Mouse (Mus musculus): ENCODE results near the gene Ice1.

The Ice1 gene

GRCm38 (mm10) chr13:70639639-70640038 is 2.2 kb upstream of the Ice1 start:
- DNase-seq (ENCODE audit: low read depth, low spot score), result no peak

DNA sequence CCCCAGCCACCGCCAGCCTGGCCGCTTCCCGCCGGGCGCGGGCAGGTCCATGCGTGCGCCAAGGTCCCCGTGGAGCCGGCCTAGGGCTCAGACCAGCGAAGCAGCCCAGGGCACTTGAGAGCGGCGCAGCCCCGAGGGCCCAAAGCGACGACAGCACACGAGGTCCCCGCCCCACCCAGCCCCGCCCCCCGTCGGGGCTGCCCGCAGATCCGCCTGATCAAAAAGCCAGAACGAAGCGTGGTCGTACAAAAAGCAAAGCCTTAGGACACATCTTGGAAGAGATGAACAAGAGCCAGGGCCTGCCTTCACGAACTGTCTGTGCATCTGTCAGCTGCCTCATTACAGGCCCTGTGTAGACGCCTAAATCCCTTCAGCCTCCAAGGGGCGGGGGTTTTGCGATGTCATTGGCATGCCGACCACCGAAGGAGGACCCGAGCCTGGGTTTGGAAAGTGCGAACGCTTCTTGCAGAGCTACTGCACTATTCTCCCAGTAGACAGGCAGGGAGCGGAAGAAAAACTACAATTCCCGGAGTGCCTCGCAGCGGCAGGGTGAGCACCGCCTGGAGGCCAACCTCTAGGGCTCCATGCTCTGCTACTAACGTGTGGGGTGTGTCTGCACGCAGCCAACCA is 343 bp upstream of the Ice1 start:
- DNase-seq (ENCODE audit: low read depth, low spot score), result peak; percentile 96

- no peak for DNase-seq (ENCODE audit: low read depth, low spot score)
Observed at GRCm38 (mm10) chr13:70636706-70637105, 728 bp downstream of the Ice1 start.

DNA sequence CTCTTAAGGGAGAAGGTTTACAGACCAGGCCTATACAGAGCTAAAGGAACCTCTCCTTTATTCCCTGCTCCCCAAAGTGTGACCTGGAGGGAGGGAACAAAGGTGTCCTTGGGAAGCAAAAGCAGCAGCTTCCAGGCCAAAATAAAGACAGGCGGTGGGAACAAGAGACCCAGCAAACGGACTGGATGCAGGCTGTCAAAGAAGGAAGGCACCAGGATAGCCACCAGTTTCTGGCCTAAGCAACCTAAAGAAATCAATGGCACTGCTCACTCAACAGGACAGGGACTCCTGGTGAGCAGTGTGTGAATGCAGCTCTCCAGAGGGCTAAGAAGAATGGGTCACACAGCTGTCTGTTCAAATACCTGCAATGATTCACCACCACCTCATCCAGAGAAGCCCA is 1.8 kb downstream of the Ice1 start:
- no peak for DNase-seq (ENCODE audit: low read depth, low spot score)

DNA sequence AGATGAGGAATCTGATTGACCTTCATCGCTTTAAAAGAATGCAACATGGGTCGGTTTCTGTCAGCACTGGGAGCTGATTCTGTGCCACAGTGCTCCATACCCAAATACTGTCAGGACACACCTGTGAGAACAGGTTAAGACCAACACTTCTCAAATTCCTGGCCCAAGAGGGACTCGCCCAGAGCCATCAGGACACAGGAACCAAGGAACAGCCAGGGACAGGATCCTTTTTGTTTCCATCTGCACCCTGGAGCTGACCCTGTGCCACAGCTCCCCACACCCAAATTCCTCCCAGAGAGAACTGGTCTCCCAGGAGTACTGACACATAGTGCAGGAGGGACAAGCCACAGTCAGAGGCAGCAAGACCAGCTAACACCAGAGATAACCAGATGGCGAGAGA is 11.0 kb downstream of the Ice1 start:
- DNase-seq (ENCODE audit: low read depth, low spot score), result no peak

- DNase-seq (ENCODE audit: low read depth, low spot score), result no peak
Observed at GRCm38 (mm10) chr13:70625665-70626064, 11.8 kb downstream of the Ice1 start.

DNA sequence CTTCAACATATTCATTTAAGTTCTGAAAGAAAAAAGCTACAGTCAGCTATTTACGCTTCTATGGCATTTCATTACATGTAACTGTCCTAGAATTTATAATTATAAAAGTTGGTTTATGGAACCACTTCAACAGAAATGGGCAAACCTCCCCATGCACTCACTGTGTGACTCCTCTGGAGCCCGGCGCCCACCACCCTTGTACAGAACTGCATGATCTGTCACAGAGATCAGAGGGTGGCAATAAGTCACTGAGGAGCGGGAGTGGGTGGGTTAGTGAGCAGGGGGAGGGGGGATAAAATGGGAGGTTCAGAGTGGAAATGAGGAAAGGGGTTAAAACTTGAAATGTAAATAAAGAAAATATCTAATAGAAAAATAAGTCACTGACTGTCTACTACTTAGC is 13.0 kb downstream of the Ice1 start:
- DNase-seq (ENCODE audit: low read depth, low spot score), result no peak

GRCm38 (mm10) chr13:70622461-70623057 is 14.9 kb downstream of the Ice1 start:
- no peak for DNase-seq (ENCODE audit: low read depth, low spot score)

DNA sequence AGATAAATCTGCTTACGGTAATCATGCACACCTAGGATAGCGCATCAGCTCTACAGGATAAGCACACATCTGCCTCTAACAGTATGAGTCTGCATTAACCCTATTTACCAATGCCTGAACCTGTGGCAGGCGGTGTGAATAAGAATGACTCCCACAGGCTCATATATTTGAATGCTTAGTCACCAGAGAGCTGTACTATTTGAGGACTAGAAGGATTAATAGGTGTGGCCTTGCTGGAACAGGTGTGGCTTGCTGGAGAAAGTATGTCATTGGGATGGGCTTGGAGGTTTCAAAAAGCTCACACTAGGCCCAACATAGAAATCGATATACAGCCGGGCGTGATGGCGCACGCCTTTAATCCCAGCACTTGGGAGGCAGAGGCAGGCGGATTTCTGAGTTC is 15.9 kb downstream of the Ice1 start:
- no peak for DNase-seq (ENCODE audit: low read depth, low spot score)

- no peak for DNase-seq (ENCODE audit: low read depth, low spot score)
Observed at GRCm38 (mm10) chr13:70612837-70613236, 24.6 kb downstream of the Ice1 start.

DNA sequence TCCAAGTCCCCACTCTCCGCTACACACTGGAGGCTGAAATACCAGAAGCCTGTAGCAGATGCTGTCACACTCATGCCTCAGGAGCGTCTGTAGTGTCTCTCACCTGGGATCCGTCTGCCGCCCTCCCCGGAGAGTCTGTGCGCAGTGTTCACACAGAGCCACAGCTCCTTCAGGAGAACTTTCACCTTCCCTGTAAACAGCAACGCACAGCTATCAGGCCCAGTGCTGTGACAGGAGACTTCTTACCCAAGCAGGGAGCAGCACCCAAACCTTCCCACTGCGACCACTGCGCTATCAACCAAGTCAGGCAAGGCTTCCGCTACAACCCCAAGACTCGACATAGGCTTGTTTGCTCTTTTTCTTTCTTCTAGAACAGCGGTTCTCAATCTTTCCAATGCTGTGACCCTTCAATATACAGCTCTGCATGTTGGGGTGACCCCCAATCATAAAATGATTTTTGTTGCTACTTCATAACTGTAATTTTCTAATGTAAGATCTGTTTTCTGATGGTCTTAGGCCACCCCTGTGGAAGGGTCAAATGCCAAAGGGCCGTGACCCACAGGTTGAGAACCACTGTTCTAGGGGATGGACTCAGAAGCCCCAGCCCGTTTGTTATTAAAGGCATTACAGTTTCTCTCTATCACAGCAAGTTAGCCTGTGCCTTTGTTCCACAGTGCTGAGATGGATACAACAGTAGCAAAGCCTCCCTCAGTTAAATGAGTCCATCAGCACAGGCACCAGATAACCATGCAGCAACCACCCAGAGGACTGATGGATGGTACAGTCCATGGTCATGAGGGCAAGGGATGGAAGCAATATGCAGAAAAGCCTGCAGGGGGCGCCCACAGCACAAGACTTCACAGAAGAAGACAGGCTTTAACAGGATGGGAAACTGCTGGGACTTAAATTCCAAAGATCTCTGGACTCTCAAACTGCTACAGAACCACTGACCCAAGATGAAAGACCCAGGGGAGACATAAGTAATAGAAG is 26.7 kb downstream of the Ice1 start:
- DNase-seq (ENCODE audit: low read depth, low spot score), result peak; percentile 51

GRCm38 (mm10) chr13:70609632-70610031 is 27.8 kb downstream of the Ice1 start:
- no peak for DNase-seq (ENCODE audit: low read depth, low spot score)

DNA sequence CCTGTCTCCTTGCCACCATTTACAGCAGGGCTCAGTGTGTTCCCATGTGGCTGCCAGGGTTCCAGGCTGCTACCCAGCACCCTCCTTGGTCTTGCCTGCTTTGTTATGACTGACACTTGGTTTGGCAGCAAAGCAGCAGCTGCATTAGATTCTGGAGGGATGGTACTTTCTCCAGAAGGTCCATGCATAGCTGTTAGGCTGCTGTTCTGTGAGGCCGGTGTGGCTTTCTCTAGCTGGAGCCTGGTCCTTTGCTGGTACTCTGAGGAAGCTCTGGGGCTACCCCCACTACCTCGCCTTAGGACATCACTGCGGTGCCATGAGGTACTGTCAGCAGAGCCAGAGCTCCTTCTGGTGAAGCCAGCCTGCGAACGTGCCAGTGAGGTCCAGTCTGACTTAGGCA is 32.1 kb downstream of the Ice1 start:
- no peak for DNase-seq (ENCODE audit: low read depth, low spot score)

GRCm38 (mm10) chr13:70604723-70605122 is 32.7 kb downstream of the Ice1 start:
- DNase-seq (ENCODE audit: low read depth, low spot score), result no peak

GRCm38 (mm10) chr13:70601566-70601965 is 35.9 kb downstream of the Ice1 start:
- no peak for DNase-seq (ENCODE audit: low read depth, low spot score)

DNA sequence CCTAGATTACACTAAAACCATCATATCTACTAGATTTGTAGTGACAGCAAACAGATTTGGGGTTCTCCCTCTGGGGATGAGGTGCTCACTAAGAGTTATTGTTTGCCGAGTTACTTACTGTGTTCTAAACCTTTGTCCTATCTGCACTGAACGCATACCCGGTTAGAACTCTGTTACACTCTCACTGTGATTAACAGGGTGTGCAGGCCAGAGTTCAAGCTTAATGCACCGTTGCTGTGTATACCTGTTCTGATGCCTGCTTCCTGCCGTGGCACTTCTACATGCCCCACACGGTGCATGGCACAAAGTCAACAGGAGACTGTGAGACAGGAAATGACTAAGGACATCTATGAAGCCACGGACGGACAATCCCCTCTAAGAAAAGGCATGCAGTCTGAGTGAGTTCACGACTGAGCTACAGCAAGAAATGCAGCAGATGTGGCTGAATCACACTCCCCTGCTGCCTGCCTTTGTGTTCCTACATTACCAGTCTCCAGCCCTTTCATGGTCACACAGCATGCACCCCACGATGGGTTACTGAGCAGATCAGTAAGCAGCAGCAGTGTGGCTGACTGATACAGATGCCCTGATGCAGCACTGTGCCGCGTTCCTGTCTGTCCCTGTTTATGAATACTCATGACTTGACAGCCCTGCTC is 37.3 kb downstream of the Ice1 start:
- DNase-seq (ENCODE audit: low read depth, low spot score), result no peak

GRCm38 (mm10) chr13:70598941-70599340 is 38.5 kb downstream of the Ice1 start:
- DNase-seq (ENCODE audit: low read depth, low spot score), result no peak

GRCm38 (mm10) chr13:70596901-70597300 is 40.5 kb downstream of the Ice1 start:
- DNase-seq (ENCODE audit: low read depth, low spot score), result no peak

DNA sequence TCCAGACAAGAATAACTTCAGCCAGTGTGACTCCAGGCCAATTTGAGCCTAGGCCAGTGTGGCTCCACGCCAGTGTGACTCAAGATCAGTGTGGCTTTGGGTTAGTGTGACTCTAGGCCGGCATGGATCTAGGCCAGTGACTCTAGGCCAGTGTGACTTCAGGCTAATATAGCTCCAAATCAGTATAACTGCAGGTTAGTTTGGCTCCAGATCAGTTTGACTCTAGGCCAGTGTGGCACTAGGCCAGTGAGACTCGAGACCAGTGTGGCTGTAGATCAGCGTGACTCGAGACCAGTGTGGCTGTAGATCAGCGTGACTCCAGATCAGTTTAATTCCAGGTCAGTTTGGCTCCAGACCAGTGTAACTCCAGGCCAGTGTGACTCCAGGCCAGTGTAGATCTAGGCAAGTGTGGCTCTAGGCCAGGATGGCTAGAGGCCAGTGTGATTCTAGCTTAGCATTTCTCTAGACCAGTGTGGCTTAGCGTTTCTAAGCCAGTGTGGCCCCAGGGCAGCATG is 47.1 kb downstream of the Ice1 start:
- DNase-seq (ENCODE audit: low read depth, low spot score), result no peak

GRCm38 (mm10) chr13:70586969-70587368 is 50.5 kb downstream of the Ice1 start:
- peak; percentile 49 for DNase-seq (ENCODE audit: low read depth, low spot score)

DNA sequence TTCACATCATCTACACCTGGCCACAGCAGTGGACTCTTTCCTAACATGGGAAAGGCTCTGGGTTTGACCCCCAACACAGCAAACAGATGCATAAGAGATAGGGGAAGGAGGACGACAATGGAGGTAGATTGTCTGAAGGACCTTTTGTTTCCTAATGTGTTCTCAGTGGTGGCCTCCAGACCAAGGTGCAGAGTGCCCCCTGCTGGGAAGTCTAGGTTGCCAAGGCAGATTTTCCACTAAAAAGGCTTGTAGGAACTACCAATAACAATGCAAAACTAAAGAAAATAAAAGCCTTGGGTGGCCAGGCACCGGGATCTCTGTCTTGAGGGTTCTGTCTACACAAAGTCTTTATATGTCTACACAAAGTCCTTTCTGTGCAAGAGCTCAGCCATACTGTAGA is 54.9 kb downstream of the Ice1 start:
- DNase-seq (ENCODE audit: low read depth, low spot score), result peak; percentile 21

DNA sequence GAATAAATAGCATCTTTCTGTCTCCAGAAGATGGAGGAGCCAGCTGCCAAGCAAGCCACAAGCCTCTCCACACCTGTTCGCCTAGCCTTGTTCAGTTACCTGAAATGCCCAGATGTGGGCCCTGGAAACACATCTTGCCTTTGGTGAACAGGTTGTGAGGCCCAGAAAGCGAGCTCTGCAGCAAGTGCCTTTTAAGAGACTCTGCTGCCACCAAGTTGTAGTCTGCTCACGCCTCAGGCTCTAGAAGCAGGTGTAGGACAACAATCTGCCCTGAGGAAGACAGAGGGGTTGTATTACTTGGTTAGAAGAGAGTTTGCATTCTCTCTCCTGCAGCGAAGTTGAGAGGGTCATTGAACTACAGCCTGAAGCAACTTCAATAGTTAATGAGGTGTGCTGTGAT is 55.9 kb downstream of the Ice1 start:
- no peak for DNase-seq (ENCODE audit: low read depth, low spot score)
